Mouse (Mus musculus) left cerebral cortex, postnatal 25 days (tissue): ENCODE results near the gene Mmgt1. TPM values are rescaled to one million over a fixed set of nuclear protein-coding genes. Genes with fewer than 3 reads are reported as not detected.

ENCODE experiments used
- DNase-seq, 2 experiments: peaks; one replicate each; pipeline ENCODE4 v3.0.0; 2022; ENCODE audit warnings: low spot score in 2 of 2, mixed read lengths in 1 of 2
- intact Hi-C: fragments of 180-260 bp; cut with DNase I; formaldehyde crosslinking; loops from one replicate; pipeline ENCODE4 v1.15.1; 2025
- microRNA-seq, 2 experiments: library from miRNA; unstranded; fragments of <30 nt; microRNA quantifications; one replicate each; pipeline ENCODE4 v1.2.0; 2022
- total RNA-seq, 2 experiments: library from RNA; stranded (reverse); gene quantifications; 2 replicates each; pipeline ENCODE4 v1.2.3; 2021

The Mmgt1 gene
- 10 to 100 TPM; 29.0 TPM for total RNA-seq

DNA sequence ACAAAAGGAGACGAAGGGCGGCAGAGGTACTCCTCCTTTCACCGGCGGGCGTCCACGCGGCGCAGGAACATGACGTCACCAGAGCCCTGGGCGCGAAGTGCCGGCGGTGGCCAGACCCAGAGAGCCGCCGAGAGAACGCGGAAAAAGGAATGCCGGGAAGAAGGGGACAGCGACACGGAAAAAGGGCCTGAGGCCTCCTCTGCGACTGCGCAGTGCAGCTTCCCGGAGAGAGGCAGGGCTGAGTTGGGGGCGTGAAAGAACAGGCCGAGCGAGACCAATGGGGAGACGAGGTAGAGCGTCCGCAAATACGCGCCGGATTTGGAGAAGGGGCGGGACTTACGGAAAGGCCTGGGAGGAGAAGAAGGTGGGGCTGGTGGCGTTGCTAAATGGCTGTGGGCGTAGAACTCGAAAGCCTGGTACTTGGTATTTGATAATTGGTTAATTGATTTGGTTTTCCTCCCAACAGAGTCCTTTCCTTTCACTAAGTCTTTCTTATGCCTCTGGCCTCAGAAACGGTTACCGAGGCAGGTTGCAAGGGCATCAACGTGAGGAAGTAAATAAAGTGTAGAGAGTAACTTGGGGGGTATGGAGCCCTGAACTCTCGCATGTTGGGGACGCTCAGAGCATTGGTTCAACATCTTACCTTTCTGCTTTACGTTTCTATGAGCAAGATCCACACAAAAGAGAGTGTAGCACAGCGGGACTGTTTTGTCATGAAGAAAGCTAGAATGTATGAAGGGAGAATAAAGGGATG, at the start of gene Mmgt1:
Gene Mmgt1, minus strand, starts transcription at position 183 of the 754 bp plus-strand sequence.
- peak; percentile 87 to 97 for DNase-seq
- intact Hi-C loops: loop anchor here (5.0 to 10.0 kb wide), 2 partner anchors 134 to 143 kb away; partner anchors contain the start of genes Fhl1 and Ints6l

DNA sequence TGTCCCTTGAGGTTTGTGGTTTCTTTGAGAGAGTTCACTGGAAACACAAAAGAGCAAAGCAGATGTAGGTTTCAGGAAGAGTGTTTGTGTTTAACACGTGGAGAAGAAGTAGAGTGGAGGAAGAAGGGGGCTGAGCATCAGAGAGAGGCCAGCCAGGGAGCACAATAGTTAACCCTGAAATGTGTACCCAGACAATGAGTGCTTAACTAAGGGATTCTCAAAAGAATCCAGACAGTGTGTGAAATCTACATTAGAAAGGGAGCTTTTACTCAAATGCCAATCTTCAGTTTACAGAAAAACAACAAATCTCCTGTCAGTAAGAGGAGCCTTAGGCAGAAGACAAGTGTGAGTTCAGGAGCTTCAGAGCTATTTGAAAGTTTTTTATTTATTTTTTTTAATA, 42.2 kb upstream of the Mmgt1 start:
- intact Hi-C loops: no loop called here

DNA sequence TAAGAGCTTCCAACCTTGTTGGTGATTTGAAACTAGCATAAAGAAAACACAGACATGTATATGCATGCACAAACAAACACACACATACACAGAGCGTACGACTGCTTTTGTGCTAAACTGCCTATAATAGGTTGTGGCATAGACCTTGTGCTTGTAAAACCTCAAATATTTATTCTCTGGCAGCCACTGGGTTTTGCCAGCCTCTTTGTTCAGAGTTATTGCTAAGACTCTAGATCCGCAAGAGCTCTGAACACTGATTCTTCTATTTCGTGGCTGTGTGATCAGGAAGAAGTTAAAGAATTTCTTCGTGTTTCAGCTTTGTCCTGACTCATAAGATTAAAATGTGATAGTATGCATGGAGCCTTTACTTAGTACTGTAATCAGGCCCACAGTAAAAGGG, 38.3 kb upstream of the Mmgt1 start:
- no peak for DNase-seq
- intact Hi-C loops: no loop called here

More for the DNA sequence above, 42.2 kb upstream of the Mmgt1 start:
- DNase-seq: no peak

DNA sequence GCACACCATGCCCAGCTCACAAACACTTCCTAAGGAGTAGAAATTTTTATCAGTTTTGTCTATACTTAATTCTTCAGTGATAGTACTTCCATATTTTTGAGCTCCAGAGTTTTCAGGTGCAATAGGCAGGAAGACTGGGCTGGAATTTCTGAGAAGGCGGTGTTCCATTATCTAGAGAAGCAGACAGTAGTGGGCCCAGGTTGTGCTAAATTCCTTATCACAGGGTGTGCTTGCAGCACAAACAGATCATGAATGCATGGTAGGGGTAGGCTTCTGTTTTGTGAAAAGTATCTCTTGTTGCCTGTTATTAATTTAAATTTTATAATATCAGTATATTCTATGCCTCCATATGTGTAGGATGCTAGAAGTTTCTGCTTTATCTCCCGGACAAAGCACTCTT, 17.4 kb upstream of the Mmgt1 start:
- intact Hi-C loops: loop anchor here (10.0 kb wide), 1 partner anchor 440 kb away; the partner anchor contains the start of gene Htatsf1
- DNase-seq: no peak

DNA sequence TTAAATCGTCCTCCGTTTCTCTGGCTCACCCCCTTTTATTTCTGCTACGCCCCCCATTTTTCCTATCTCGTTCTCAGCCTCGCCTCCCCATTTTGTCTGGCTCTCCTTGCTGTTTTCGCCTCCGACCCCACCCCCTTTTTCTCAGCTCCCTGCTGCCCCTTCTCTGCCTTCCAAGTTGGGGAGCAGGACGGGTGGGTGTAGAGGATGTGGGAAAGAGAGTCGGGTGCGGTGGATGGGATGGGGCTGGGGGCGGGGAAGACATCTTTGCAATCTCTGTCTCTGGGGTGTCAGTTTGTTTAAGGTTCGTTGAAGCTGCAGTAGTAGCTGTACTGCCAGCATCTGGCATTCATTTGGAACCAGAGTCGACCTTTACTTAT, 12.4 kb upstream of the Mmgt1 start:
- intact Hi-C loops: loop anchor here (10.0 kb wide), 1 partner anchor 444 kb away; the partner anchor contains the start of gene Htatsf1
- DNase-seq: peak; percentile 1 to 7

DNA sequence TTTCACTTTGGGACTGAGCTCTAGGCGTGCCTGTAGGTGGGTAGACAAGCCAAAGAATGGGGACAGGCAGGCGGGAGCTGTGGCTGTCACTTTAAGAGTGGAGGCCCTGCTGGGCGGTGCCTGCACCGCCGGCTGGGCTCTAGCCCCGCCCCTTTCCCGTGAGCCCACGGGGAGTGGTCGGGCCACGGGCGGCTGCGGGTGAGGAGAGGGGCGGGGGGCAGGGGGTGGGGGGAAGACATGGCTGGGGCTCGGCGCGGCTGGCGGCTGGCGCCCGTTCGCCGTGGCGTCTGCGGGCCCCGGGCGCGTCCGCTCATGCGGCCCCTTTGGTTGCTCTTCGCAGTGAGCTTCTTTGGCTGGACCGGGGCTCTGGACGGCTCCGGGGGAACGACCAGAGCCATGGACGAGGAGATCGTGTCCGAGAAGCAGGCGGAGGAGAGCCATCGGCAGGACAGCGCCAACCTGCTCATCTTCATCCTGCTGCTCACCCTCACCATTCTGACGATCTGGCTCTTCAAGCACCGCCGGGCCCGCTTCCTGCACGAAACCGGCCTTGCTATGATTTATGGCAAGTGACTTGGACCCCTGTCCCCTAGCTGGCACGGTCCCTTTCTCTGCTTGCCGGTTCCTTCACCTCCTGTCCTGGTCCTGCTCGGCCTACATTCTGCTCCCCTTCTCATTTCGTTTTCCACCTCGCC, 11.9 kb upstream of the Mmgt1 start, which contains the start of gene Slc9a6:
Gene Slc9a6, plus strand, starts transcription at position 135 of the 695 bp plus-strand sequence.
- intact Hi-C loops: loop anchor here (10.0 kb wide), 1 partner anchor 445 kb away; the partner anchor contains the start of gene Htatsf1
- peak; percentile 51 to 73 for DNase-seq

DNA sequence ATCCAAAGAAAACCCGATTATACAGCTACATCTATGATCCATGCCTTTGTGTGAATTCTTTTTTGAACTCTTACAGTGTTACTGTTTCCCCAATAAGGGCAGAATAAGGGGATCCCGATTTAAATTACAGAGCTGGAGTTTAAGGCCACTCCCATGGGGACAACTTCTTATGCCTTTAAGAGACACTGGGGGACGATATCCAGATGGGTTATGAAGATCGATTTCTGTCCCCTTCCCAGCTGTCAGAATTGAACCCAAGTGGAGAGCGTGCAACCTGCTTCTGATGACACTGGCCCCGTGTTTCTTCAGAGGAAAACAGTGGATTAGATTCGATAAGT, 11.4 kb upstream of the Mmgt1 start:
- no peak for DNase-seq
- intact Hi-C loops: no loop called here

DNA sequence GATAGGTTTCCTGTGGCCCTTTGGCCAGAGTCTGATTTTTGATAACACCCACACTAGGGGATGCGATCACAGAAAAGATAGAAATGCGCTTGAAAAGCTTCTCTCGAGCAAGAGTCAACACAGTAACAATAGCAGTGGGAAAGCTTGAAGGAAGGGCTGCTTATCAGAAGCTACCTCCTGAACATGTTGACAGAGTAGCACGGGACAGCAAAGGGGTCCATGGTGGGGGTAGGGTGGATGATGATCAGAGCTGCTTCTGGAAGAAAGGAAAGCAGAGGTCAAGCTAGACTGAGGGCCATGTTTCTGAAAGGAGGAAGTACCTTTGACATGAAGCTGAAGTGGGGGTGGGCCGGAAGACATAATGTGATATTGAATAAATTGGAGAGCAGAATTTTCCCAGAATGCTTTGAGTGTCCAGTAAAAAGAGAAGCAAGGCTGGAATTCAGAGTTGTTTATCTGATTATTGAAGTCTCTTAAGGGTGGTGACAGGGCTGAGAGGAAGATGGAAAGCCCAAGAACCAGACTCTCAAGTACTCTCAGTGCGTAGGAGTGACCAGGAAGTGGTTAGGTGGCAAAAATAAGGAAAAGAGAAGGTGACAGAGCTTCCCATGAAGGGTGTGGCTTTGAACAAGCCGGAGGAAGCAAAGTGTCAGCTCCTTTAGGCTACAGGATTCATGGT, 9.3 kb upstream of the Mmgt1 start:
- no peak for DNase-seq
- intact Hi-C loops: no loop called here

DNA sequence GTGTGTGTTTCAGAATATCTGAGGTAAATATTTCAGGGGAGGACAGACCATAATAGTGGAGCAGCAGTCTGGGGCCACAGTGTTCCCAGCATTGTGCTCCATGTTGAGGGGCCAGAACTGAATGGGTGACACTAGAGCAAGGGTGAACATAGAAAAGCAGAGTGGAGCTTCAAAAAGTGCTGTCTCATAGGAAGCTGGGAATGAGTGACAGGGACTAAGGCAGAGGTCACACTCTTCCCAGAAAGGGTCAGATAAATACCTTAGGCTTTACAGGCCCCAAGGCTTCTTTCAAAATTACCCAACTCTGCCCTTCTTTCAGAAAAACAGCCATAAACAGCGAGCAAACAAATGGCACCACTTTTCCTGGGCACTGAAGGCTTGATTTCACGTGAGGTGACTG, 8.7 kb upstream of the Mmgt1 start:
- intact Hi-C loops: no loop called here
- DNase-seq: no peak

DNA sequence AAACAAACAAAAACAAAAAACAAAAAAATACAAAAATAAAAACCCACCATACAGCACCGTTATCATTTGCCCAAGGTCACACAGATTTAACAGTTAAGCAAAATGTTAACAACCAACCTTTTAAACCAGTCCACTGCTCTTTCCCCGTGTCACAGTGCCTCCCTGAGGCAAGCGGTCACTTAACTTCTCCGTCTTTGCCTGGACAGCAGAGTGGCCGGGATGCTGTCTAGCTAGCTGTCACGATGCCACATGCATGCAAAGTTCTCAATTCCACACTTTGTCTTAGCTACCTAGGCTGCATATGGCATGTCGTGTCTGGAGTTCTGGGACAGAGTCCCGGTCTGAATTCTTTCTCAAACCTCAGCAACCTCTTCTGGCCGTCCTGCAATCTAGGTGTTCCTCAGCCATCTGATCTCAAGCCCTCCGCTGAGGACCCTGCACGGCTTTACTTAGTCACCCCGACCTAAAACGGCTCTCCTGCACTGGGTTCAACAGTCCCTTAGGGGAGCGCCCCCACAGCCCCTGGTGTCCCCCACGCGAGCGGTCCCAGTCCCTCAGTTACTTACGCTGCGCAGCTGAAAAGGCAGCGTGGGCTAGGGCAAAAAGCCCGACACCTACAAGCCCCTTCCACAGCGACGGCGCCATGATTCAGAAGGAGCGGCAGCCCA, 516 bp downstream of the Mmgt1 start:
- intact Hi-C loops: loop anchor here (5.0 to 10.0 kb wide), 2 partner anchors 135 to 143 kb away; partner anchors contain the start of genes Fhl1 and Ints6l
- DNase-seq: peak in 1 of 2 experiments; percentile 2

DNA sequence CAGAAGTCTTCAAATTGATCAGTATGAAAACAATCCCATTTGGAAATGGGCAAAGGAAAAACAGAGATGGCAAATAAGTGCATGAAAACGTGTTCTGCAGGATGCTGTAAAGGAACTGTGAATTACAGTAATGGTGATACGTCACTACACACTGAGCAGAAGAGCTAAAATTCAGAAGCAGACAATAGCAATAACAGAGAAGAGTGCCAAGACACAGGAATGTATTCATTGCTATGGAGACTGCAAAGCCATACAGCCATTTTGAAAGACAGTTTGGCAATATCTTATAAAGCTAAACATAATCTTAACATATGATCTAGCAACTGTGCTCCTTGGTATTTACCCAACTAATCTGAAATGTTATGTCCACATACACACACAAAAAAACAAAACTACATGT, 19.7 kb downstream of the Mmgt1 start:
- intact Hi-C loops: no loop called here
- no peak for DNase-seq

DNA sequence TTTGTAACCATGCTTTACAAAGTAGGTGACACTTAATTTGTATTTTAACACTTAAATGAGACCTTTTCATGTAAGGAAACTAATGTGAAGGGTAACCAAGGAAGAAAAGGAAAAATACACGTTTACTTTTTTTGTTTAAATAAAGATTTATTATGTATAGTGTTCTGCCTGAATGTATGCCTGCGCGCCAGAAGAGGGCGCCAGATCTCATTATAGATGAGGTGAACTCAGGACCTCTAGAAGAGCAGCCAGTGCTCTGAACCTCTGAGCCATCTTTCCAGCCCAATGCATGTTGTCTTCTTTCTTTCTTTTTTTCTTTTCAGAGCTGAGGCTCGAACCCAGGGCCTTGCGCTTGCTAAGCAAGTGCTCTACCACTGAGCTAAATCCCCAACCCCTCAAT, 25.4 kb downstream of the Mmgt1 start:
- peak in 1 of 2 experiments; percentile 1 for DNase-seq
- intact Hi-C loops: no loop called here

DNA sequence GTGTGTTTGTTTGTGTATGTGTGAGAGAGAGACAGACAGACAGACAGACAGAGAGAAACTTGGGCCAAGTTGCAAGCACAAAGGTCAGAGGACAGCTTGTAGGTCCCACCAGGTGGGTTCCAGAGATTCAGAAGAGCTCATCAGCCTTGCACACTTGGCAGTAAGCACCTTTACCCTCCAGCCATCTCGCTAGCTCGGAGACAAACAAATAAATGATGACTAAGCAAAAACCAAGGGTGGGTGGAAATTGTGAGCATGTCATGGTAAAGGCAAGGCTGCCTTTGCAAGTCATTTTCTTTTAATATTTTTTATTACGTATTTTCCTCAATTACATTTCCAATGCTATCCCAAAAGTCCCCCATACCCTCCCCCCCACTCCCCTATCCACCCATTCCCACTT, 44.3 kb downstream of the Mmgt1 start:
- intact Hi-C loops: no loop called here
- no peak for DNase-seq

DNA sequence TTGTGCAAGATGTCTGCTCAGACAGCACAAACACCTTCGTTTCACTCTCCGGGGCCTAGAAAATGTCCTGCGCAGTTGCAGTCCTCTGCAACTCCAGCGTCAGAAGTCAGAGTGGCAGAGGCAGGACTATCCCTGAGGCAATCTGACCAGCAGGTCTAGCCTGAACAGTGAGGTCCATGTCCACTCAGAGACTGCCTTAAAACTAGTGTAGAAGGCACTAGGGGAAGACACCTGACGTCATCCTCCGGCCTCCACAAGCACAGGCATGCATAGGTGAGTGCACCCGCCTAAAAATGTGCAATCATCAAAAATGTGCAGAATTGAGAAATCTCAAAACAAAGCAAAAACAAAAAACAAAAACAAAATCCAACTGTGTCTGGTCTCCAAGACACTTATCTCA, 48.4 kb downstream of the Mmgt1 start, which contains the start of gene Gm648:
Gene Gm648, minus strand, starts transcription at position 101 of the 400 bp plus-strand sequence.
- DNase-seq: no peak
- intact Hi-C loops: no loop called here

DNA sequence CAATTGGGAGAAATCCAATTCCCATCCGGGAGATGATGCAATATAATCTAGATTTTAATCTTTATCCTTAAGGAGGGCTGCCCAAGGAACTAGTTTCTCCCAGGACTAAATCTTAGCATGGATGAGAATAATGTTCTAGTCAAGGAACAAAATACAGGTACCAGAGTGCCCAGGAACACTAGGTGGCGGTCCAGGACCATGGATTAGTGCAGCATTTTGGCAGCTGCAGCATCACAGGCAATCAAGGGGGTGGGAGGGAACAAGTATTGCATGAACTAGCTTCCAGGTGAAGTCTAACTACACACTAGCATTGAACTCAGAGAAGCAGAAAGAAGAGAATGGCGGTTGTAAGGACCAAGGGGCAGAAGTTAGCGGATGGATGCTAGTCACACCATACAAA, 60.7 kb downstream of the Mmgt1 start:
- intact Hi-C loops: no loop called here
- peak; percentile 4 to 39 for DNase-seq

Small RNA genes within 50 kb of the gene (microRNA-seq; reads per million reads assigned to microRNA genes)
- gene Mir5116: 0 to 0.67 reads per million in 2 experiments

Other genes with a start within 250 kb of the Mmgt1 start
- 10 to 100 TPM; 21.2 to 27.9 TPM for gene Smim10l2a, start 223.5 kb downstream of the Mmgt1 start, total RNA-seq
- not detected for gene Gm2174, start 150.1 kb downstream of the Mmgt1 start, total RNA-seq
- gene Ints6l, start 143.2 kb downstream of the Mmgt1 start, total RNA-seq: 10 to 100 TPM; 27.6 to 30.0 TPM
- not detected for gene Gm10477, start 73.3 kb downstream of the Mmgt1 start, total RNA-seq
- not detected for gene Gm648, start 48.5 kb downstream of the Mmgt1 start, total RNA-seq
- gene Slc9a6, start 11.7 kb upstream of the Mmgt1 start, total RNA-seq: 10 to 100 TPM; 90.7 to 92.3 TPM
- gene Fhl1, start 133.7 kb upstream of the Mmgt1 start, total RNA-seq: 10 to 100 TPM; 98.4 to 99.2 TPM
- gene Map7d3, start 224.3 kb upstream of the Mmgt1 start, total RNA-seq: under 1 TPM in 1 of 2 experiments, not detected in 1; 0.23 TPM